In the genomic region with DNA sequence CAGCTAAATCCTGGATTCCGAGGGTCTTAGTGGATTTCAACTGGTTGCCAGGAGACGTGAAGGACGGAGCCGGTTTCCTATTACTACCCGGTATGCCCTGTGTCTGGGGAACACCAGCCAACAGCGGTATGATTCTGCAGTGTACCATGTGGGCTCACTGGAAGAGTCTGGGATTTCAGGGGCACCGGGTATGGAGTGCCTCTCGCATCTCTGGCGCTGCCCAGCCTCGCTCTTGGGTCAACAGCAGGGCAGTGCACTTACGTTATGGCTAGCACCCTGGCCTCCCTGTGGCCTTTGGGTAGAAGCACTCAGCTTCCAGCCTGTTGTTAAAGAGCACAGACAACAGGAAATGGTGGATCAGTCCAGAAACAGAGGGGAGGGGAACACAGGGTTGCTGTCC, we compare ENCODE assay signal across 8 mouse cellular contexts. TPM values are rescaled to one million over a fixed set of nuclear protein-coding genes. Genes with fewer than 3 reads are reported as not detected.
A peak's percentile ranks its signal among the peaks of the same experiment; 100 is the strongest.
DNase-seq lines count a peak whose midpoint lies in the region; ATAC-seq lines count a peak whose summit lies in the region.

No protein-coding gene starts in this region.

- H3K27me3 ChIP-seq in forebrain, embryonic 14.5 days (replicated peaks; ENCODE audit: control insufficient read depth, insufficient read depth, low read length), result peaks cover 47% of the 10 kb centered on the region
- H3K27me3 ChIP-seq in midbrain, embryonic 15.5 days (replicated peaks), result peaks cover 53% of the 10 kb centered on the region

- peaks cover 22% of the 10 kb centered on the region for H3K4me1 ChIP-seq in forebrain, embryonic 14.5 days (ENCODE audit: control insufficient read depth, insufficient read depth, low read length)
- H3K4me1 ChIP-seq in midbrain, embryonic 15.5 days, result peaks cover 49% of the 10 kb centered on the region

- H3K4me3 ChIP-seq in forebrain, embryonic 14.5 days (ENCODE audit: low read depth, low read length), result no peak overlapping the region
- 0 out of 2 replicates have a peak overlapping the region, but pooled peaks have one; percentile 3 for H3K4me3 ChIP-seq in midbrain, embryonic 15.5 days

- no peaks in the 10 kb centered on the region for H3K36me3 ChIP-seq in forebrain, embryonic 14.5 days (ENCODE audit: control insufficient read depth, insufficient read depth, low read length)
- no peaks in the 10 kb centered on the region for H3K36me3 ChIP-seq in midbrain, embryonic 15.5 days (replicated peaks)

- 14% methylated on average over 11 of the region's 11 CpGs for WGBS in forebrain, embryonic 14.5 days
- 6% methylated on average over 11 of the region's 11 CpGs for WGBS in midbrain, embryonic 15.5 days

- no peaks in the 10 kb centered on the region for H3K9me3 ChIP-seq in forebrain, embryonic 14.5 days (replicated peaks; ENCODE audit: control insufficient read depth, low read length)
- no peaks in the 10 kb centered on the region for H3K9me3 ChIP-seq in midbrain, embryonic 15.5 days

- ATAC-seq in forebrain, embryonic 14.5 days, result no peak
- ATAC-seq in midbrain, embryonic 15.5 days (replicated peaks), result no peak

- H3K27ac ChIP-seq in forebrain, embryonic 14.5 days (ENCODE audit: low read depth, low read length), result no peak overlapping the region
- H3K27ac ChIP-seq in midbrain, embryonic 15.5 days, result no peak overlapping the region

- H3K9ac ChIP-seq in forebrain, embryonic 14.5 days (ENCODE audit: low read length), result no peak overlapping the region
- H3K9ac ChIP-seq in midbrain, embryonic 15.5 days, result no peak overlapping the region

- intact Hi-C loops in gastrocnemius, postnatal 14 days (cut with DNase I; ENCODE audit: low total_unique reads), result loop anchor here (5.0 kb wide), 1 partner anchor 156 kb away; no protein-coding TSS in a partner anchor
- intact Hi-C loops in left cerebral cortex, postnatal 10 days (cut with DNase I), result loop anchor here (5.0 kb wide), 2 partner anchors 316 to 501 kb away; no protein-coding TSS in a partner anchor

- peak overlapping the region; percentile 9; the same call in 1 of the 2 replicates for H3K4me2 ChIP-seq in forebrain, embryonic 14.5 days (ENCODE audit: low read length)
- peak overlapping the region; percentile 35 for H3K4me2 ChIP-seq in midbrain, embryonic 15.5 days

- peak; percentile 17 for DNase-seq in gastrocnemius, postnatal 14 days
- no peak for DNase-seq in gastrocnemius, adult 18-20 months (ENCODE audit: low spot score)
- peak; percentile 46 for DNase-seq in forebrain, embryonic 14.5 days (ENCODE audit: low spot score)
- peak; percentile 16 to 46 for DNase-seq in kidney, postnatal 4 days
- no peak for DNase-seq in spleen, postnatal 14 days (ENCODE audit: low spot score in 2 of 2)
- DNase-seq in layer of hippocampus, adult 8-10 months (ENCODE audit: low spot score in 2 of 2), result no peak
- no peak for DNase-seq in left cerebral cortex, postnatal 10 days (ENCODE audit: extremely low spot score in 1 of 2, low spot score in 2 of 2)

RNA-seq across cellular contexts. Expression of gene Npr3, which starts 1.1 kb away (rescaled TPM):
- total RNA-seq in gastrocnemius, postnatal 14 days (2021), result 10 to 100 TPM; 11.0 to 11.9 TPM
- 1 to 10 TPM; 8.4 to 8.6 TPM for total RNA-seq in gastrocnemius, adult 18-20 months (2021)
- polyA plus RNA-seq in forebrain, embryonic 14.5 days (2014; fragmentation: Nextera tagmentation; extraction: Ambion mirVana), result 0.86 and 1.0 TPM in 2 replicates
- polyA plus RNA-seq in midbrain, embryonic 15.5 days (2015; fragmentation: Nextera tagmentation; extraction: Ambion mirVana), result 0.87 and 1.1 TPM in 2 replicates
- 10 to 100 TPM; 14.4 to 19.2 (median 18.0) TPM for total RNA-seq in layer of hippocampus, adult 8-10 months (2022)
- total RNA-seq in left cerebral cortex, postnatal 10 days (2021), result 10 to 100 TPM; 10.4 to 12.2 TPM

Comparison
In these comparisons a context has a peak if more than half of its experiments do, and no peak if none do; other contexts are left out.
1. DNase-seq: peak in gastrocnemius, postnatal 14 days (single experiment), forebrain, embryonic 14.5 days (single experiment) and kidney, postnatal 4 days (2 of 2); none in gastrocnemius, adult 18-20 months (single experiment), spleen, postnatal 14 days (0 of 2), layer of hippocampus, adult 8-10 months (0 of 2) and left cerebral cortex, postnatal 10 days (0 of 2).